Mouse (Mus musculus) liver, adult 2 months (tissue): ENCODE results near the gene Mef2a. TPM values are rescaled to one million over a fixed set of nuclear protein-coding genes. Genes with fewer than 3 reads are reported as not detected.

Experiments
- DNase-seq: peaks from one replicate; pipeline ENCODE4 v3.0.0-alpha.2; 2011; ENCODE audit warnings: low read depth, low spot score; ENCODE audit errors: extremely low read depth
- H3K27ac ChIP-seq: fragments of 200-500 bp; replicated peaks from 2 replicates; pipeline ENCODE4 v1.5.1; 2012; ENCODE audit warnings: low read depth, mild to moderate bottlenecking, control low read depth, inconsistent platforms, low read length; ENCODE audit not compliant: insufficient read depth
- H3K27me3 ChIP-seq: fragments of 200-500 bp; 2 replicates; pipeline ENCODE4 v1.6.1; 2012; ENCODE audit warnings: mild to moderate bottlenecking, moderate library complexity, low read length, inconsistent platforms; ENCODE audit not compliant: control insufficient read depth, insufficient read depth
- H3K36me3 ChIP-seq: fragments of 200-500 bp; 2 replicates; pipeline ENCODE4 v1.6.1; 2012; ENCODE audit warnings: low read length, inconsistent platforms; ENCODE audit not compliant: control insufficient read depth, insufficient read depth
- H3K4me1 ChIP-seq: fragments of 200-500 bp; 2 replicates; pipeline ENCODE4 v1.6.1; 2011; ENCODE audit warnings: low read length; ENCODE audit not compliant: control insufficient read depth, insufficient read depth
- H3K4me3 ChIP-seq: fragments of 200-500 bp; 2 replicates; pipeline ENCODE4 v1.5.1; 2011; ENCODE audit warnings: low read depth, mild to moderate bottlenecking, control low read depth, low read length, moderate library complexity; ENCODE audit not compliant: insufficient read depth
- H3K79me2 ChIP-seq: fragments of 200-500 bp; 2 replicates; pipeline ENCODE4 v1.6.1; 2012; ENCODE audit warnings: inconsistent platforms, mild to moderate bottlenecking, low read length, moderate library complexity; ENCODE audit not compliant: control insufficient read depth, insufficient read depth
- H3K9ac ChIP-seq: fragments of 200-500 bp; 2 replicates; pipeline ENCODE4 v1.6.1; 2012; ENCODE audit warnings: low read depth, mild to moderate bottlenecking, control low read depth, inconsistent platforms, low read length
- CTCF ChIP-seq: fragments of 200-500 bp; IDR thresholded peaks from 2 replicates; pipeline ENCODE4 v1.5.1; 2011; ENCODE audit warnings: low read depth, low read length, control low read depth
- POLR2A ChIP-seq: fragments of 200-500 bp; IDR thresholded peaks from 2 replicates; pipeline ENCODE4 v1.6.1; 2011; ENCODE audit warnings: low read length, control low read depth; ENCODE audit not compliant: insufficient read depth; ENCODE audit errors: extremely low read depth
- WGBS: fragments of 180-500 bp; shearing (Covaris S2); methylation state at CpG from one replicate; pipeline ENCODE4 v1.1.7; 2018; 5-methylcytosine and 5-hydroxymethylcytosine counted together
- polyA plus RNA-seq: library from polyadenylated mRNA; depleted of rRNA; stranded (reverse); fragments of >200 nt; gene quantifications from 2 replicates; pipeline ENCODE4 v1.2.3, GENCODE M21; 2012; rRNA removed
- total RNA-seq: library from RNA; depleted of rRNA; stranded (reverse); fragments of >200 nt; gene quantifications from 2 replicates; pipeline ENCODE4 v1.2.3, GENCODE M21; 2014; rRNA removed

The Mef2a gene
- 22.7 and 24.8 TPM in 2 replicates for total RNA-seq
- 5.5 and 12.0 TPM in 2 replicates for polyA plus RNA-seq

GRCm38 (mm10) chr7:67372729-67373583 is at the start of gene Mef2a:
Mef2a (minus strand) TSS chr7:67372858.
- Histone ChIP-seq H3K36me3 (no peaks in the 10 kb centered on the region), H3K79me2 (peaks cover 7% of the 10 kb centered on the region), H3K9ac (peak within 1 kb of the TSS; percentile 99), H3K4me1 (peaks cover 17% of the 10 kb centered on the region), H3K27ac (peak within 1 kb of the TSS; percentile 99), H3K27me3 (no peaks in the 10 kb centered on the region), H3K4me3 (peak within 1 kb of the TSS; percentile 100)
- peak; percentile 80 for DNase-seq
- TF ChIP-seq CTCF: no peak
- peak; percentile 83 for TF ChIP-seq POLR2A
- under 1% methylated on average over 89 of the region's 89 CpGs for WGBS

GRCm38 (mm10) chr7:67421476-67422186 is 49.0 kb upstream of the Mef2a start:
- Histone ChIP-seq H3K79me2 (no peaks in the 10 kb centered on the region), H3K36me3 (no peaks in the 10 kb centered on the region), H3K27me3 (no peaks in the 10 kb centered on the region), H3K4me1 (peaks cover 7% of the 10 kb centered on the region; the same call in 1 of the 2 replicates), H3K9ac (no peak overlapping the region), H3K4me3 (no peak overlapping the region), H3K27ac (peak overlapping the region; percentile 41)
- WGBS: 31% methylated on average over 12 of the region's 12 CpGs
- TF ChIP-seq POLR2A (no peak), CTCF (no peak)
- peak; percentile 65 for DNase-seq

GRCm38 (mm10) chr7:67421088-67421475 is 48.4 kb upstream of the Mef2a start:
- Histone ChIP-seq H3K36me3 (no peaks in the 10 kb centered on the region), H3K27me3 (no peaks in the 10 kb centered on the region), H3K9ac (no peak overlapping the region), H3K79me2 (no peaks in the 10 kb centered on the region), H3K27ac (peak overlapping the region; percentile 31; the same call in 1 of the 2 replicates), H3K4me3 (no peak overlapping the region), H3K4me1 (peaks cover 7% of the 10 kb centered on the region; the same call in 1 of the 2 replicates)
- no peak for TF ChIP-seq POLR2A
- no peak for DNase-seq
- 62% methylated on average over 3 of the region's 3 CpGs for WGBS

- peaks cover 7% of the 10 kb centered on the region; the same call in 1 of the 2 replicates for H3K4me1 ChIP-seq
- no peaks in the 10 kb centered on the region for H3K27me3 ChIP-seq
- H3K79me2 ChIP-seq: no peaks in the 10 kb centered on the region
- no peak for DNase-seq
- no peaks in the 10 kb centered on the region for H3K36me3 ChIP-seq
- TF ChIP-seq POLR2A (no peak), CTCF (no peak)
- no peak overlapping the region for H3K4me3 ChIP-seq
- 85% methylated on average over 17 of the region's 17 CpGs for WGBS
- H3K9ac ChIP-seq: no peak overlapping the region
- no peak overlapping the region for H3K27ac ChIP-seq
Observed at GRCm38 (mm10) chr7:67419591-67420314, 47.1 kb upstream of the Mef2a start.

- Histone ChIP-seq H3K4me1 (peaks cover 7% of the 10 kb centered on the region; the same call in 1 of the 2 replicates), H3K79me2 (no peaks in the 10 kb centered on the region), H3K27me3 (no peaks in the 10 kb centered on the region), H3K36me3 (no peaks in the 10 kb centered on the region), H3K27ac (no peak overlapping the region), H3K4me3 (no peak overlapping the region), H3K9ac (no peak overlapping the region)
- DNase-seq: no peak
- 98% methylated on average over 5 of the region's 5 CpGs for WGBS
- no peak for TF ChIP-seq POLR2A
- no peak for TF ChIP-seq CTCF
Observed at GRCm38 (mm10) chr7:67418122-67418521, 45.5 kb upstream of the Mef2a start.
